Mouse (Mus musculus) MEL (cell line): ENCODE data around the gene Atp6v0a1. TPM values are rescaled to one million over a fixed set of nuclear protein-coding genes. Genes with fewer than 3 reads are reported as not detected.

ENCODE experiments used
- DNase-seq: peaks from one replicate; pipeline ENCODE4 v3.0.0; 2011; ENCODE audit warnings: low read depth, low spot score
- H3K27ac ChIP-seq: 2 replicates; pipeline ENCODE4 v1.5.1; 2012; ENCODE audit warnings: low read depth, mild to moderate bottlenecking, control low read depth, low read length, moderate library complexity; ENCODE audit not compliant: control insufficient read depth
- H3K27me3 ChIP-seq, 2 experiments: fragments of 150-350 bp in 1 of 2; sonication (generic) in 1 of 2; 2 replicates each; pipeline ENCODE4 v1.6.1; 2012; ENCODE audit warnings: low read length in 2 of 2, mild to moderate bottlenecking in 2 of 2, improper control_type of control experiment in 1 of 2, moderate library complexity in 1 of 2; ENCODE audit not compliant: insufficient read depth in 2 of 2, control insufficient read depth in 1 of 2
- H3K36me3 ChIP-seq, 2 experiments: 2 replicates each; pipeline ENCODE4 v1.6.1; 2012 to 2014; ENCODE audit warnings: low read length in 2 of 2, improper control_type of control experiment in 1 of 2, inconsistent platforms in 1 of 2, mild to moderate bottlenecking in 1 of 2; ENCODE audit not compliant: insufficient read depth in 2 of 2, control insufficient read depth in 1 of 2
- H3K4me1 ChIP-seq, 2 experiments: fragments of 150-350 bp in 1 of 2; sonication (generic) in 1 of 2; 2 replicates each; pipeline ENCODE4 v1.6.1; 2012; ENCODE audit warnings: low read length in 2 of 2, improper control_type of control experiment in 1 of 2, mild to moderate bottlenecking in 1 of 2; ENCODE audit not compliant: insufficient read depth in 2 of 2, control insufficient read depth in 1 of 2
- H3K4me3 ChIP-seq, 2 experiments: fragments of 150-350 bp in 1 of 2; sonication (generic) in 1 of 2; 2 replicates each; pipeline ENCODE4 v1.5.1; 2012; ENCODE audit warnings: low read depth in 2 of 2, low read length in 2 of 2, mild to moderate bottlenecking in 2 of 2, moderate library complexity in 2 of 2, control low read depth in 1 of 2, improper control_type of control experiment in 1 of 2; ENCODE audit not compliant: control insufficient read depth in 1 of 2, insufficient read depth in 1 of 2
- H3K79me2 ChIP-seq: 2 replicates; pipeline ENCODE4 v1.6.1; 2012; ENCODE audit warnings: mild to moderate bottlenecking, low read length, moderate library complexity; ENCODE audit not compliant: control insufficient read depth, poor library complexity, insufficient read depth
- H3K9ac ChIP-seq: 2 replicates; pipeline ENCODE4 v1.6.1; 2012; ENCODE audit warnings: low read depth, mild to moderate bottlenecking, control low read depth, low read length, moderate library complexity; ENCODE audit not compliant: control insufficient read depth, poor library complexity, severe bottlenecking
- H3K9me3 ChIP-seq: fragments of 150-350 bp; sonication (generic); replicated peaks from 2 replicates; pipeline ENCODE4 v1.6.1; 2012; ENCODE audit warnings: mild to moderate bottlenecking, low read length, improper control_type of control experiment, moderate library complexity; ENCODE audit not compliant: insufficient read depth
- CHD2 ChIP-seq: IDR thresholded peaks from 2 replicates; pipeline ENCODE4 v1.6.1; 2011; ENCODE audit warnings: low read length, improper control_type of control experiment
- CTCF ChIP-seq, 3 experiments: IDR thresholded peaks in 2 of 3; conservative IDR thresholded peaks in 1 of 3; 2 replicates each; pipeline ENCODE4 v1.5.1; 2011 to 2012; ENCODE audit warnings: low read length in 3 of 3, low read depth in 2 of 3, mild to moderate bottlenecking in 2 of 3, improper control_type of control experiment in 1 of 3, inconsistent platforms in 1 of 3, mixed read lengths in 1 of 3, moderate library complexity in 1 of 3; ENCODE audit not compliant: control insufficient read depth in 1 of 3, insufficient read depth in 1 of 3, poor library complexity in 1 of 3, severe bottlenecking in 1 of 3
- ETS1 ChIP-seq: IDR thresholded peaks from 2 replicates; pipeline ENCODE4 v1.6.1; 2012; ENCODE audit warnings: low read depth, mild to moderate bottlenecking, inconsistent platforms, low read length, improper control_type of control experiment, moderate library complexity
- GABPA ChIP-seq: IDR thresholded peaks from 2 replicates; pipeline ENCODE4 v1.6.1; 2012; ENCODE audit warnings: low read depth, mild to moderate bottlenecking, inconsistent platforms, low read length, improper control_type of control experiment, moderate library complexity
- MAFK ChIP-seq: IDR thresholded peaks from 2 replicates; pipeline ENCODE4 v1.6.1; 2011; ENCODE audit warnings: low read depth, mild to moderate bottlenecking, low read length, improper control_type of control experiment, borderline replicate concordance
- MAX ChIP-seq: IDR thresholded peaks from 2 replicates; pipeline ENCODE4 v1.6.1; 2011; ENCODE audit warnings: low read length, improper control_type of control experiment
- MEF2A ChIP-seq: IDR thresholded peaks from 2 replicates; pipeline ENCODE4 v1.6.1; 2014; ENCODE audit warnings: low read depth, mild to moderate bottlenecking, inconsistent platforms, low read length, improper control_type of control experiment; ENCODE audit not compliant: poor library complexity, insufficient replicate concordance, severe bottlenecking; ENCODE audit errors: extremely low read depth
- MXI1 ChIP-seq: IDR thresholded peaks from 2 replicates; pipeline ENCODE4 v1.6.1; 2011; ENCODE audit warnings: mild to moderate bottlenecking, low read depth, low read length, improper control_type of control experiment
- MYB ChIP-seq: IDR thresholded peaks from 2 replicates; pipeline ENCODE4 v1.6.1; 2011; ENCODE audit warnings: mild to moderate bottlenecking, low read depth, low read length, improper control_type of control experiment
- MYC ChIP-seq: IDR thresholded peaks from 2 replicates; pipeline ENCODE4 v1.6.1; 2011; ENCODE audit warnings: low read depth, mild to moderate bottlenecking, low read length, improper control_type of control experiment, moderate library complexity
- NELFE ChIP-seq: IDR thresholded peaks from 2 replicates; pipeline ENCODE4 v1.6.1; 2011; ENCODE audit warnings: low read depth, low read length, improper control_type of control experiment
- POLR2AphosphoS2 ChIP-seq: IDR thresholded peaks from 2 replicates; pipeline ENCODE4 v1.6.1; 2011; ENCODE audit warnings: low read length, improper control_type of control experiment
- POLR2AphosphoS5 ChIP-seq: IDR thresholded peaks from 2 replicates; pipeline ENCODE4 v1.6.1; 2012; ENCODE audit warnings: low read depth, borderline replicate concordance, mild to moderate bottlenecking, inconsistent platforms, low read length, moderate library complexity, mixed read lengths
- RAD21 ChIP-seq: IDR thresholded peaks from 2 replicates; pipeline ENCODE4 v1.6.1; 2011; ENCODE audit warnings: mild to moderate bottlenecking, low read depth, low read length, improper control_type of control experiment
- SMC3 ChIP-seq: IDR thresholded peaks from 2 replicates; pipeline ENCODE4 v1.6.1; 2011; ENCODE audit warnings: low read depth, low read length, improper control_type of control experiment
- USF2 ChIP-seq, 2 experiments: IDR thresholded peaks; 2 replicates each; pipeline ENCODE4 v1.6.1; 2011 to 2012; ENCODE audit warnings: improper control_type of control experiment in 2 of 2, low read length in 2 of 2, borderline replicate concordance in 1 of 2, inconsistent platforms in 1 of 2, low read depth in 1 of 2, mild to moderate bottlenecking in 1 of 2; ENCODE audit not compliant: insufficient read depth in 1 of 2
- ZMIZ1 ChIP-seq: IDR thresholded peaks from 2 replicates; pipeline ENCODE4 v1.6.1; 2012; ENCODE audit warnings: low read depth, mild to moderate bottlenecking, inconsistent platforms, low read length, improper control_type of control experiment, moderate library complexity
- ZNF384 ChIP-seq: IDR thresholded peaks from 2 replicates; pipeline ENCODE4 v1.6.1; 2012; ENCODE audit warnings: low read depth, mild to moderate bottlenecking, inconsistent platforms, low read length, improper control_type of control experiment
- polyA plus RNA-seq, 2 experiments: library from polyadenylated mRNA; stranded (reverse) in 1 of 2; unstranded in 1 of 2; fragments of >175 nt in 1 of 2; fragments of >200 nt in 1 of 2; gene quantifications; 2 replicates each; pipeline versions ENCODE4 v1.2.1 to v1.2.4; 2012; ENCODE audit warnings: low replicate concordance in 2 of 2, low read depth in 1 of 2; ENCODE audit not compliant: insufficient read length in 2 of 2, insufficient read depth in 1 of 2, missing spikeins in 1 of 2
- total RNA-seq: library from RNA; depleted of rRNA; stranded (reverse); fragments of 300-350 nt; gene quantifications from 2 replicates; pipeline ENCODE4 v1.2.3, GENCODE M21; 2012

Gene Atp6v0a1
- total and polyA plus RNA-seq, 3 experiments, result 12.8 to 23.2 TPM; not detected in 1

DNA sequence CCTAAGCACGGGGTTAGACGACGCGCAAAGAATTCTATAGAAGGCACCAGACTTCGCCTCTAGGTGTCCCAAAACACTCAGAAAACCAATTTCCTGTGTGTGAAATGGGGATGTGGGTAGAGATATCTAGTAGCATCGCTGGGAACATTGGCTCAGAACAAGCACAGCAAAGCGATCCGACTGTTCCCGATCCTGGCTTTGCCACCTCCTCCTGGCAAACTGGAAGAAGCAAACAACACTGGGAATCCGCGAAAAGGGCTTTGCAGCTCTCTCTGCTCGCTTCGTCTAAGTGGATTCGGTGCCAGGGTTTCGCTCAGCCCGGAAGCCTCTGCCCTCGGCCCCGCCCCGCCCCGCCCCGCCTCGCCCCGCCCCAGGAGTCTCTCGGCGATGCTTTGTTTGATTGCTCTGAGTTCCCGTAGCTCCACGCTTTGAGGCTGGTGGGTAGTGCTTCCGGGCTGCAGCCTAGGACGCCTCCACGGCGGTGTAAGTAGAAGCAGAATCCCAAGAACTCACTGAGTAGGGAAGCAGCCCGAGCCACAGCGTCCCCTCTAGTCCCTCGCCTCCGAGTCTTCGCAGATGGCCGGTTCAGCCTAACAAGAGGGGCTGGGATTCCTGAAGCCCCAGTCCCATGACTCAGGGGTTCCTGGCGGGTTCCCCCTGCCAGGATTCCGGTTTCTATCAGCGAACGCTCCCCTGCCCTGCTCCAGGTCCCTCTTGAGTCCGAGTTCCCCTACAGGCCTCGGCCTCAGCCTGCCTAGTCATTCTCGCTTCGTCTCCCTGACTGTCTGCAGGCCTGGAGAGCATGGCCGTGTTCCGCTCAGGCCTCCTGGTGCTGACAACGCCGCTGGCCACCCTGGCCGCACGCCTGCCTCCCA is 73.2 kb downstream of the Atp6v0a1 start, which contains the start of gene Coasy (continued):
- TF ChIP-seq MYC, result no peak; the same call in 1 of the 2 replicates
- TF ChIP-seq NELFE, result peak; percentile 98
- TF ChIP-seq CTCF (IDR thresholded peaks at IDR 0.05 in 2 of 3, conservative IDR thresholded peaks at IDR 0.05 in 1 of 3; ENCODE audit: control insufficient read depth in 1 of 3, insufficient read depth in 1 of 3, low read depth in 2 of 3, low read length in 3 of 3, poor library complexity in 1 of 3, severe bottlenecking in 1 of 3), result peak; percentile 30 to 78 (median 42)
- no peak for TF ChIP-seq ZNF384
- TF ChIP-seq MXI1, result peak; percentile 95

DNA sequence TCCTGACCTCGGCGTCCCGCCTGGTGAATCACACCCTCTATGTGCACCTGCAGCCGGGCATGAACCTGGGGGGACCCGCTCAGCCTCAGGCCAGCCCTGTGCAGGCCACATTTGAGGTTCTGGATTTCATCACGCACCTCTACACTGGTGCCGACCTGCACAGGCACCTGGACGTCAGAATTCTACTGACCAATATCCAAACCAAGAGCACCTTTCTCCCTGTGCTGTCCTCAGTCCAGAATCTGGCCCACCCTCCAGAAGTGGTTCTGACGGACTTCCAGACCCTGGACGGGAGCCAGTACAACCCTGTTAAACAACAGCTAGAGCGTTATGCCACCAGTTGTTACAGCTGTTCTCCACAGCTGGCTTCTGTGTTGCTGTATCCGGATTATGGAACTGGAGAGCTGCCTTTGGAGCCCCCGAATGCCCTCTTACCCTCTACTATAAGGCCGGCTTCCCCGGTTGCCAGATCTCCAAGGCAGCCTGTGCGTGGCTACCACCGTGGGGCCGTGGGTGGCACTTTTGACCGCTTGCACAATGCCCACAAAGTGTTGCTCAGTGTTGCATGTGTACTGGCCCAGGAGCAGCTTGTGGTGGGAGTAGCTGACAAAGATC is 73.9 kb downstream of the Atp6v0a1 start:
- Histone ChIP-seq H3K4me1 (peaks cover 6 to 24% of the 10 kb centered on the region in 2 experiments), H3K9me3 (no peaks in the 10 kb centered on the region), H3K27me3 (no peaks in the 10 kb centered on the region), H3K9ac (peak overlapping the region; percentile 90), H3K4me3 (peak overlapping the region; percentile 77 to 82), H3K36me3 (peaks cover 0 to 18% of the 10 kb centered on the region in 2 experiments; a peak in 2 of 4 replicates), H3K27ac (peak overlapping the region; percentile 87), H3K79me2 (peaks cover 22% of the 10 kb centered on the region)
- no peak for TF ChIP-seq ZMIZ1
- TF ChIP-seq USF2 (IDR thresholded peaks at IDR 0.05; ENCODE audit: borderline replicate concordance in 1 of 2, insufficient read depth in 1 of 2, low read depth in 1 of 2, low read length in 2 of 2), result no peak
- no peak for TF ChIP-seq CTCF (IDR thresholded peaks at IDR 0.05 in 2 of 3, conservative IDR thresholded peaks at IDR 0.05 in 1 of 3; ENCODE audit: control insufficient read depth in 1 of 3, insufficient read depth in 1 of 3, low read depth in 2 of 3, low read length in 3 of 3, poor library complexity in 1 of 3, severe bottlenecking in 1 of 3)
- no peak for TF ChIP-seq MXI1
- no peak for TF ChIP-seq MEF2A
- no peak for TF ChIP-seq ZNF384
- TF ChIP-seq POLR2AphosphoS5, result no peak
- TF ChIP-seq MAX, result no peak
- TF ChIP-seq GABPA, result no peak
- TF ChIP-seq SMC3, result no peak
- no peak for TF ChIP-seq RAD21
- TF ChIP-seq NELFE, result no peak
- no peak for TF ChIP-seq POLR2AphosphoS2
- TF ChIP-seq MYB, result no peak
- no peak for TF ChIP-seq CHD2
- TF ChIP-seq MAFK, result no peak
- TF ChIP-seq ETS1, result no peak
- no peak for DNase-seq
